Mouse (Mus musculus) lung, embryonic 15.5 days (tissue): ENCODE results near the gene Acp6. TPM values are rescaled to one million over a fixed set of nuclear protein-coding genes. Genes with fewer than 3 reads are reported as not detected.

Source experiments
- ATAC-seq: fragments of 200-750 bp; cut with Nextera tagmentation; 2 replicates; pipeline ENCODE4 v1.8.0; 2017; ENCODE audit warnings: moderate number of reproducible peaks, borderline replicate concordance; ENCODE audit not compliant: low FRiP score, low TSS enrichment; ENCODE audit errors: extremely low read depth
- H3K27ac ChIP-seq: fragments of 300-500 bp; sonication (generic); 2 replicates; pipeline ENCODE4 v1.5.1; 2015; ENCODE audit warnings: moderate library complexity, mild to moderate bottlenecking, inconsistent platforms
- H3K27me3 ChIP-seq: fragments of 300-500 bp; sonication (generic); 2 replicates; pipeline ENCODE4 v1.6.1; 2015; ENCODE audit warnings: inconsistent platforms
- H3K36me3 ChIP-seq: fragments of 300-500 bp; sonication (generic); 2 replicates; pipeline ENCODE4 v1.6.1; 2015; ENCODE audit warnings: inconsistent platforms
- H3K4me1 ChIP-seq: fragments of 300-500 bp; sonication (generic); 2 replicates; pipeline ENCODE4 v1.6.1; 2015; ENCODE audit warnings: inconsistent platforms
- H3K4me2 ChIP-seq: fragments of 300-500 bp; sonication (generic); 2 replicates; pipeline ENCODE4 v1.6.1; 2015; ENCODE audit warnings: inconsistent platforms, mild to moderate bottlenecking, moderate library complexity
- H3K4me3 ChIP-seq: fragments of 300-500 bp; sonication (generic); 2 replicates; pipeline ENCODE4 v1.5.1; 2015; ENCODE audit warnings: mild to moderate bottlenecking, inconsistent platforms
- H3K9ac ChIP-seq: fragments of 300-500 bp; sonication (generic); 2 replicates; pipeline ENCODE4 v1.6.1; 2015; ENCODE audit warnings: inconsistent platforms
- H3K9me3 ChIP-seq: fragments of 300-500 bp; sonication (generic); 2 replicates; pipeline ENCODE4 v1.6.1; 2016; ENCODE audit warnings: inconsistent platforms
- WGBS: fragments of 180-500 bp; shearing (Covaris S2); methylation state at CpG from one replicate; pipeline ENCODE4 v1.1.7; 2015; 5-methylcytosine and 5-hydroxymethylcytosine counted together
- polyA plus RNA-seq: library from polyadenylated mRNA; unstranded; fragments of >200 nt; fragmentation: Nextera tagmentation; extraction: Ambion mirVana; gene quantifications from 2 replicates; pipeline ENCODE4 v1.2.1, GENCODE M21; 2015

The Acp6 gene
- polyA plus RNA-seq, 1 experiment from 2014 or later = 52.0 TPM

DNA sequence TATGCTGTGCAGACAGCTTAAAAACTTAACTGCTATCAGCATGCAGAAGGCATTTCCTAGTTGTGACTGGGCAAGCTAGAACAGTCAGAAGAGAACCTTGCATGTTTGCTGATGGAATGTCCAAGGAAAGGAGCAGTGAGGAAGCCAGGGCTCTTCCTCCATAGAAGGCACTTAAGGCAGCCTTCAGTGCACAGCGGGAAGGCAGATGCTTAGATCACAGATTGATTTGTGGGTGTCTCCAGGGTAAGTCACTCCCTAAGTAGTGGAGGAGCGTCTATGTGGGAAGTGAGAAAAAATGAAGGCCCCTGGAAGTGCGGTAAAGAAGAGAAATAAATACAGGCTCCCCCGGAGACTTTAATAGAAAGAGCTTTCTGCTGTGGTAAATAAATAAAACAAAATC, 40.7 kb downstream of the Acp6 start:
- H3K9me3 ChIP-seq = no peaks in the 10 kb centered on the region
- no peaks in the 10 kb centered on the region for H3K36me3 ChIP-seq
- no peak overlapping the region for H3K4me3 ChIP-seq
- no peaks in the 10 kb centered on the region for H3K27me3 ChIP-seq
- no peak overlapping the region for H3K9ac ChIP-seq
- 23% methylated on average over 4 of the region's 4 CpGs for WGBS
- H3K27ac ChIP-seq = no peak overlapping the region
- no peaks in the 10 kb centered on the region for H3K4me1 ChIP-seq
- no peak for ATAC-seq
- no peak overlapping the region for H3K4me2 ChIP-seq

DNA sequence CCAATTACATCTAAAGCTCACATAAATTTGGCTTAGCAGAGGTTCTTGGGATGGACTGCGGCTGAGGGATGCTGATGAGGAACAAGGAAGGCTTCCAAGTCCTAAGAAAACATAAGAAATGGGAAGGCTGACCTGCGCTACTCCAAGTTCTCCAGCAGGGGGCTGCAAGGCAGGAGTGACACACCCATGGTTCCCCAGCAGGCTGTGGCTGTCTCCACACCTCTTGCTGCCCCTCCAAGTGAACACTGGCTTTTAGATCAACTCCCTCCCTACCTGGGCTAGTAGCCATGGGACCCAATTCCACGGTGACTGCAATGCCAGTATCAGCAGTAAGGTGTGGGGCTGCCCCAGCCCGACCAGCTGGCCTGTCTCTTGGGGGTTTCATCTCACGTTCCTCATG, 43.4 kb downstream of the Acp6 start:
- Histone ChIP-seq H3K27me3 (no peaks in the 10 kb centered on the region), H3K27ac (no peak overlapping the region), H3K4me1 (no peaks in the 10 kb centered on the region), H3K4me2 (no peak overlapping the region), H3K9ac (no peak overlapping the region), H3K36me3 (peaks cover 25% of the 10 kb centered on the region), H3K9me3 (no peaks in the 10 kb centered on the region), H3K4me3 (no peak overlapping the region)
- ATAC-seq = peak; percentile 60; the same call in 1 of the 2 replicates
- WGBS = 35% methylated on average over 5 of the region's 5 CpGs

DNA sequence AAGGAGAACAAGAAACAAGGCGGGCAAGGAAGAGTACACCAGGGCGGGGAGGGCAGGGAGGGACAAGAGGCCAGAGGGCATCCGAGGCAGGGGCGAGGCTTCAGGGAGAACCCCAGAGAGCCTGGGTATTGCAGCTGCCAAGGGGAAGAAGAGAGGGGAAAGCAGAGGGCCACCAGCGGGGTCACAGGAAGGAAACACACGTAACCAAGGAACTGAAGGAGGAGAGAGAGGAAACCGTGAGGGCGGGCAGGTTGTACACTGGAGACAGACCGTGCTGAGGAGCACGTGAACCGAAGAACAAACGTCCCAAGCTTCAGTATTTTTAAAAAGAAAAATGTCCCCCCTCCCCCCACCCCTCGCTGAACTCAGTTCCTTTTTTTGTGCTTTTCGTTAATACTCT, 45.3 kb downstream of the Acp6 start:
- H3K27ac ChIP-seq = no peak overlapping the region
- no peaks in the 10 kb centered on the region for H3K9me3 ChIP-seq
- peaks cover 45% of the 10 kb centered on the region for H3K36me3 ChIP-seq
- no peaks in the 10 kb centered on the region for H3K27me3 ChIP-seq
- H3K9ac ChIP-seq = no peak overlapping the region
- 63% methylated on average over 14 of the region's 14 CpGs for WGBS
- H3K4me2 ChIP-seq = no peak overlapping the region
- no peak overlapping the region for H3K4me3 ChIP-seq
- no peaks in the 10 kb centered on the region; the same call in 1 of the 2 replicates for H3K4me1 ChIP-seq
- ATAC-seq = no peak

DNA sequence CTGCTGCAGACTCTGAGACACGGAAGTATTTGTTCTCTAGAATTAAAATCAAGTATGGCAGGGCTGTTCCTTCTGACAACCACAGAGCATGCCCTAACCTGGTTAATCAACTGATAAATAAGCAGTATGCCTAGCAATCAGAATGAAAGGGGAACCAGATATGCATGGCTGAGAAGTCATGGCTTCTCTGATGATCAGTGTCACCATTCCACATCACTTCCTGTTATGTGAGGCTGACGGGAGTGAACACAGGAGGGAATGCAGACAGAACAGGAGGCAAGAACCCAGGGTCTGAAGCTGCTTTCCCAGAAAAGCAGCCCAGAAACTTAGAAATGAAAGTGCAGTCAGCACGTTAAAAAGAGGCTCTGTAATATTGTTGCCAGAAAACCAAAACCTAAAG, 47.9 kb downstream of the Acp6 start:
- no peak overlapping the region for H3K9ac ChIP-seq
- no peak overlapping the region for H3K4me3 ChIP-seq
- WGBS = 69% methylated on average over 3 of the region's 3 CpGs
- ATAC-seq = no peak
- H3K9me3 ChIP-seq = no peaks in the 10 kb centered on the region
- no peak overlapping the region for H3K4me2 ChIP-seq
- peaks cover 3% of the 10 kb centered on the region; the same call in 1 of the 2 replicates for H3K4me1 ChIP-seq
- H3K36me3 ChIP-seq = peaks cover 66% of the 10 kb centered on the region
- H3K27me3 ChIP-seq = no peaks in the 10 kb centered on the region
- H3K27ac ChIP-seq = no peak overlapping the region

DNA sequence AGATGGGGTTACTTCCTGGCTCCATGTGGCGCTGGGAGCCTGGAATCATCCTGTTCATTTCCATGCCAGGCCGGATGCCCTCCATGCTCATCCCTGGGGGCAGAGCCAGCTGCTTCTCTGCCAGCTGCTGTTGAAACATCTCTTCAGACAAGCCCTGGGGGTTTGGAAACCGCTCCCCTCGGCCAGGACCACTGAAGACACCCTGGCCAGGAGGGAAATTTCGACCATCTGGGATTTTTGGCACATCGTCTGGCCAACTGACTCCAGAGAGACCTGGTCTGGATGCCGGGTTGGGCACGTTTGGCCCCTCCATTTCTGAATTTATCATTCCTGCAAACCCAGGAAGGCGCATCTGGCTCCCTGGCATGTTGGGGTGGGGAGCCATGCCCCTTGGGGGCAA, 50.8 kb downstream of the Acp6 start:
- Histone ChIP-seq H3K4me2 (no peak overlapping the region), H3K9ac (no peak overlapping the region), H3K4me3 (no peak overlapping the region), H3K27me3 (no peaks in the 10 kb centered on the region), H3K36me3 (peaks cover 90% of the 10 kb centered on the region), H3K9me3 (no peaks in the 10 kb centered on the region), H3K4me1 (peaks cover 3% of the 10 kb centered on the region; the same call in 1 of the 2 replicates), H3K27ac (no peak overlapping the region)
- 80% methylated on average over 9 of the region's 9 CpGs for WGBS
- ATAC-seq = no peak

DNA sequence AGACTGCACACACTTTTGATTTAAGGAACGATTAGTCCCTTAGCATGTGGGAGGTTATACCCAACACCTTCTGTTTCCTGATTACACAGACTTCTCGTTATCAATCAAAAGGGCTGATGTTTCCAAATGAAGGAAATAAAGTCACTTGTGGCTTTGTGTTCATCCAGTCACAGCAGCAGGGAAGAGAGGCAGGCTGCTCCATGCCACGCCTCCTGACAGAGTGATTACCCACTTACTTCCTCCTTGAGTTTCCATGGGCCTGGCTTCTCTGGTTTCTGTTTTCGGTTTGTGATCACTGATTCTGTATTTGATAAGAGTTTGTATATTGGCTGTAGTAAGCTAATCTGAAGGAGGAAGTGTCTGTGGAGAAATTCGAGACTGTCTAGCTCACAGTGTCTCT, 52.6 kb downstream of the Acp6 start:
- H3K27ac ChIP-seq = no peak overlapping the region
- H3K9me3 ChIP-seq = no peaks in the 10 kb centered on the region
- 76% methylated on average over 5 of the region's 5 CpGs for WGBS
- H3K4me2 ChIP-seq = no peak overlapping the region
- no peak overlapping the region for H3K9ac ChIP-seq
- H3K27me3 ChIP-seq = no peaks in the 10 kb centered on the region
- ATAC-seq = no peak
- no peak overlapping the region for H3K4me3 ChIP-seq
- peaks cover 8% of the 10 kb centered on the region for H3K4me1 ChIP-seq
- peaks cover 91% of the 10 kb centered on the region for H3K36me3 ChIP-seq

DNA sequence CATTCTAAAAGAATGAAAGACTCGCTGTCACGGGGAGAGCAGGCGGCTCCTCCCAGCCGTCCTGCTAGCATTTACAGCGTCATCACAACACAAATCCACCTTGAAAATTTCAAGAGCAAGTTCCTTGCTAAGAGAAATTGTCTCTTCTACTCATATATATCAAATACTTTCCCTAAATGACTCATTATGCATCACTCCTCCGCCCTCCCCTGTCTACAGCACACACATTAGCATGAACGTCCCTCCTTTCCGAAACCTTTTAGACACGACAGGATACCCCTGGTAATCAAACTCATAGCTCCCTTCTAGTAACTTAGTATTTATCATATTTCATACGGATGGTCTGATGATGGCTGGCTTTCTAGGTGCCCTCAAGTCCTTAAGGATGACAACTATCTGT, 55.3 kb downstream of the Acp6 start:
- H3K4me1 ChIP-seq = peaks cover 8% of the 10 kb centered on the region
- H3K36me3 ChIP-seq = peaks cover 82% of the 10 kb centered on the region
- no peaks in the 10 kb centered on the region for H3K9me3 ChIP-seq
- no peak overlapping the region for H3K4me2 ChIP-seq
- H3K9ac ChIP-seq = no peak overlapping the region
- 88% methylated on average over 10 of the region's 10 CpGs for WGBS
- no peak overlapping the region for H3K4me3 ChIP-seq
- no peaks in the 10 kb centered on the region for H3K27me3 ChIP-seq
- no peak overlapping the region for H3K27ac ChIP-seq
- ATAC-seq = no peak

DNA sequence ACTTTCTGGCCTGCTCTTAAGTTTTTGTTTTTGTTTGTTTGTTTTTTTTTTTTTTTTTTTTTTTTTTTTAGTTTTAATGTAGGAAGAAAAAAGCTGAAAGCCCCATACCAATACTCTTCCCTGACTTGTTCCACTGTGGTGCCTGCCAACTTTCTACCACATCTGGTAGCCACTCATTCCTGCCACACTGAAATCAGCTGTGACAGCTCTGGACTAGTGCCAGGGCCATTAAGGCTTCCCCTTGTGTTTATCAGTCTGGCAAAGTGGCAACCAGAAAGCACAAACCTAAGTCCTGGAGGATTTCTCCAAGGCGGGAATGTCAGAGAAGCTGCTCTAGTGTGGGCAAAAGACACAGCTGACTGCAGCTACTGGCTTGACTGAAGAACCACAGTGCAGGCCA, 55.9 kb downstream of the Acp6 start:
- peaks cover 5% of the 10 kb centered on the region; the same call in 1 of the 2 replicates for H3K4me1 ChIP-seq
- peaks cover 83% of the 10 kb centered on the region for H3K36me3 ChIP-seq
- no peak overlapping the region for H3K4me3 ChIP-seq
- H3K9ac ChIP-seq = no peak overlapping the region
- ATAC-seq = no peak
- no peaks in the 10 kb centered on the region for H3K27me3 ChIP-seq
- no peaks in the 10 kb centered on the region for H3K9me3 ChIP-seq
- H3K27ac ChIP-seq = no peak overlapping the region
- no peak overlapping the region for H3K4me2 ChIP-seq
- WGBS = 40% methylated on average over 1 of the region's 1 CpGs

DNA sequence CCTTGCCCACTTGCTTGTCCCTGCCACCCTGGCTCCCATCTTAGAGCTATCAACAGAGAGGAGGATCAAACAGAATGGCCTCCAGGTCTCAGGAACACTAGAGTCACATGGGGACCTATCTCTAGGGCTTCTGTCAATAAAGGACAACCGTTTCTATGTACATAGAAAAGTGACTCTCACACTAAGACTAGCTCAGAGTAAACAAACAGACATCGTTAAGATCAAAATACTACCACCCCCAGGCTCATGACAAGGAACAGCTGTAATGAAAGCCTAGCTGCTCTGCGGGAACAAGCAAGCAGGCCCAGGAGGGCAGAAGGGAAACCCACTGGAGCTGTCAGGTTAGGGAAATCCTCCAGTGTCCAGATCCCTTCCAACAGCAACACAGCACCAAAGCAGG, 56.9 kb downstream of the Acp6 start:
- Histone ChIP-seq H3K9me3 (no peaks in the 10 kb centered on the region), H3K4me3 (no peak overlapping the region), H3K4me2 (no peak overlapping the region), H3K27ac (no peak overlapping the region), H3K9ac (no peak overlapping the region), H3K36me3 (peaks cover 83% of the 10 kb centered on the region), H3K27me3 (no peaks in the 10 kb centered on the region), H3K4me1 (peaks cover 5% of the 10 kb centered on the region; the same call in 1 of the 2 replicates)
- 24% methylated on average over 3 of the region's 3 CpGs for WGBS
- ATAC-seq = no peak

DNA sequence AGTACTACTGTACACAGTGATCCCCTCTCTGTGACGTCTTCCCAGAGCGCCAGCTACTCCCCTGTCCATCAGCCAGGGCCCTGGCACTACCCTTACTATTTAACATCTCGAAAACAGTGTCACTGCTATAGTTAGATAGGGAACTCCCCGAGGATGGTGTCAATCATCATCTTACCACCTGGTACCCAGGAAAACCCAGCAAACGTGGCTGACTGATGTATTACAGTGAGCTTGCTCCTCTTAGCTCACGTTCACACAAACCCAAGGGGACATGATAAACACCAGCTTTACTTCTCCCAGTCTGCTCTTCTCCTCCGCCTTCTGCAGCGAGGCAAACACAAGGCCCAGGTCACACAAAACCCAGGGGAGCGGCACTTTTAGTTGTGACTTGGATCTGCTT, 64.7 kb downstream of the Acp6 start:
- Histone ChIP-seq H3K4me2 (no peak overlapping the region), H3K9ac (no peak overlapping the region), H3K4me3 (no peak overlapping the region), H3K4me1 (peaks cover 19% of the 10 kb centered on the region), H3K36me3 (peaks cover 40% of the 10 kb centered on the region), H3K27me3 (no peaks in the 10 kb centered on the region), H3K27ac (no peak overlapping the region), H3K9me3 (no peaks in the 10 kb centered on the region)
- 78% methylated on average over 9 of the region's 9 CpGs for WGBS
- no peak for ATAC-seq

DNA sequence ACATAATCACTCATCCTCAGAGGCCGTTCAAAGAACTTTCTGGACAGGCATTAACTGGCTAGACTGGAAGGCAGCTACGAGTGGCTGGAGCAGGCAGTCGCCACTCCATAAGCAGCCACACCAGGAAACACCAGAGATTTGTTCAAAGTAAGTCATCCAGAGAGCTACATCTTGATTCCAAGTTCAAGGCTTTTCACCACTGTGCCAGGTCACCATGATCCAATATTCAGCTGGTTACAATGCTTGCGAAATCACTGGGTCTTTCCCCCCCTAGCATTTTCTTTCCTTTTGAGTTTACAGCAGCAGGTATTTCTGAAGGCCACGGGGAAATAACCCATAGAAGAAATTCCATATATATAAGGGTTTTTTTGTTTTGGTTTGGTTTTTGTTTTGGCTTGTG, 66.7 kb downstream of the Acp6 start:
- no peak for ATAC-seq
- Histone ChIP-seq H3K9me3 (no peaks in the 10 kb centered on the region), H3K4me2 (no peak overlapping the region), H3K27me3 (no peaks in the 10 kb centered on the region), H3K36me3 (peaks cover 24% of the 10 kb centered on the region), H3K27ac (0 out of 2 replicates have a peak overlapping the region, but pooled peaks have one; percentile 1), H3K9ac (no peak overlapping the region), H3K4me3 (no peak overlapping the region), H3K4me1 (peaks cover 28% of the 10 kb centered on the region)
- WGBS = 60% methylated on average over 5 of the region's 5 CpGs

DNA sequence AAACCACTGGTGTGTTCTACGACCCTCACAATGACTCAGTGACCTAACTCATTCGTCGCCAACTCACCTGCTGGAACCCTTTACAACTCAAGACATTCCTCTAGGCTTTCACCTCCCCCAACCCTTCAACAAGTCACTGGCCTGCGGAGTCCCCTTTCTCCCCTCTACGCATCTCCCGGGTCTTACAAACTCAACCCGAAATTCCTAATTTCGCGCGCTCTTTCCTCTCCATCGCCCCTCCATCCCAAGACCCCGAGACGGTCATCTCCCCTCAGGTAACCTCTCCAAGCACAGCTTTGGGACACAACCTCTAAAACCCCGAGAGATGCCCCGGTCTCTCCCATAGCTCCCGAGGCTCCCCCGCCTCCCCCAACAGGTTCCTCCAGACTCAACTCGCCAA, 68.1 kb downstream of the Acp6 start:
- peaks cover 10% of the 10 kb centered on the region; the same call in 1 of the 2 replicates for H3K36me3 ChIP-seq
- peak overlapping the region; percentile 88 for H3K27ac ChIP-seq
- no peaks in the 10 kb centered on the region for H3K27me3 ChIP-seq
- under 1% methylated on average over 18 of the region's 18 CpGs for WGBS
- peak overlapping the region; percentile 79 for H3K4me3 ChIP-seq
- peaks cover 28% of the 10 kb centered on the region for H3K4me1 ChIP-seq
- H3K9ac ChIP-seq = peak overlapping the region; percentile 85
- no peak for ATAC-seq
- no peaks in the 10 kb centered on the region for H3K9me3 ChIP-seq
- H3K4me2 ChIP-seq = peak overlapping the region; percentile 67
